Mouse (Mus musculus) midbrain, embryonic 10.5 days (tissue): Measurements from ENCODE around the gene Hsf2bp. TPM values are rescaled to one million over a fixed set of nuclear protein-coding genes. Genes with fewer than 3 reads are reported as not detected.

Experiments
- DNase-seq: peaks from one replicate; pipeline ENCODE4 v3.0.0-alpha.2; 2017; ENCODE audit warnings: low spot score
- H3K27ac ChIP-seq: fragments of 300-500 bp; sonication (generic); replicated peaks from 2 replicates; pipeline ENCODE4 v1.5.1; 2016; ENCODE audit warnings: mild to moderate bottlenecking
- H3K27me3 ChIP-seq: fragments of 300-500 bp; sonication (generic); 2 replicates; pipeline ENCODE4 v1.6.1; 2016; ENCODE audit warnings: low read depth, mild to moderate bottlenecking; ENCODE audit not compliant: poor library complexity, severe bottlenecking
- H3K36me3 ChIP-seq: fragments of 300-500 bp; sonication (generic); 2 replicates; pipeline ENCODE4 v1.6.1; 2016; ENCODE audit warnings: mild to moderate bottlenecking, moderate library complexity
- H3K4me1 ChIP-seq: fragments of 300-500 bp; sonication (generic); 2 replicates; pipeline ENCODE4 v1.6.1; 2016
- H3K4me3 ChIP-seq: fragments of 300-500 bp; sonication (generic); 2 replicates; pipeline ENCODE4 v1.5.1; 2016; ENCODE audit warnings: mild to moderate bottlenecking, moderate library complexity
- H3K9me3 ChIP-seq: fragments of 300-500 bp; sonication (generic); replicated peaks from 2 replicates; pipeline ENCODE4 v1.6.1; 2016; ENCODE audit warnings: mild to moderate bottlenecking
- WGBS: fragments of 180-500 bp; shearing (Covaris S2); methylation state at CpG from one replicate; pipeline ENCODE4 v1.1.7; 2016; 5-methylcytosine and 5-hydroxymethylcytosine counted together
- polyA plus RNA-seq: library from polyadenylated mRNA; unstranded; fragments of >200 nt; fragmentation: Nextera tagmentation; extraction: Ambion mirVana; gene quantifications from 2 replicates; pipeline ENCODE4 v1.2.1, GENCODE M21; 2016

The Hsf2bp gene
- polyA plus RNA-seq, 1 experiment from 2014 or later = 0.68 TPM

- Histone ChIP-seq H3K27me3 (no peaks in the 10 kb centered on the region), H3K36me3 (no peaks in the 10 kb centered on the region), H3K4me3 (no peak overlapping the region), H3K27ac (peak overlapping the region; percentile 55; the same call in 1 of the 2 replicates), H3K4me1 (peaks cover 3% of the 10 kb centered on the region; the same call in 1 of the 2 replicates), H3K9me3 (no peaks in the 10 kb centered on the region)
- no peak for DNase-seq
- WGBS = 75% methylated on average over 10 of the region's 10 CpGs
These were observed 130.3 kb downstream of the Hsf2bp start for GRCm38 (mm10) chr17:31905791-31906211.

- Histone ChIP-seq H3K36me3 (no peaks in the 10 kb centered on the region), H3K4me1 (peaks cover 3% of the 10 kb centered on the region; the same call in 1 of the 2 replicates), H3K27me3 (no peaks in the 10 kb centered on the region), H3K9me3 (no peaks in the 10 kb centered on the region), H3K4me3 (no peak overlapping the region), H3K27ac (peak overlapping the region; percentile 55; the same call in 1 of the 2 replicates)
- no peak for DNase-seq
- WGBS = 83% methylated on average over 9 of the region's 9 CpGs
These were observed 130.9 kb downstream of the Hsf2bp start for GRCm38 (mm10) chr17:31905201-31905790.

- H3K9me3 ChIP-seq = no peaks in the 10 kb centered on the region
- H3K4me1 ChIP-seq = peaks cover 3% of the 10 kb centered on the region; the same call in 1 of the 2 replicates
- no peak overlapping the region for H3K4me3 ChIP-seq
- H3K27me3 ChIP-seq = no peaks in the 10 kb centered on the region
- no peak overlapping the region for H3K27ac ChIP-seq
- DNase-seq = no peak
- 79% methylated on average over 7 of the region's 7 CpGs for WGBS
- no peaks in the 10 kb centered on the region for H3K36me3 ChIP-seq
These were observed 132.1 kb downstream of the Hsf2bp start for GRCm38 (mm10) chr17:31904036-31904435.

GRCm38 (mm10) chr17:31902630-31903198, 133.4 kb downstream of the Hsf2bp start:
- DNase-seq = no peak
- no peaks in the 10 kb centered on the region for H3K27me3 ChIP-seq
- H3K36me3 ChIP-seq = no peaks in the 10 kb centered on the region
- H3K4me3 ChIP-seq = no peak overlapping the region
- WGBS = 69% methylated on average over 3 of the region's 3 CpGs
- no peaks in the 10 kb centered on the region for H3K9me3 ChIP-seq
- H3K4me1 ChIP-seq = peaks cover 3% of the 10 kb centered on the region; the same call in 1 of the 2 replicates
- H3K27ac ChIP-seq = no peak overlapping the region

- no peaks in the 10 kb centered on the region for H3K9me3 ChIP-seq
- H3K36me3 ChIP-seq = no peaks in the 10 kb centered on the region
- no peak overlapping the region for H3K27ac ChIP-seq
- 82% methylated on average over 11 of the region's 11 CpGs for WGBS
- no peaks in the 10 kb centered on the region for H3K4me1 ChIP-seq
- H3K27me3 ChIP-seq = no peaks in the 10 kb centered on the region
- no peak for DNase-seq
- no peak overlapping the region for H3K4me3 ChIP-seq
These were observed 134.5 kb downstream of the Hsf2bp start for GRCm38 (mm10) chr17:31901461-31902204.

- 72% methylated on average over 5 of the region's 5 CpGs for WGBS
These were observed 137.2 kb downstream of the Hsf2bp start for GRCm38 (mm10) chr17:31898941-31899340.

GRCm38 (mm10) chr17:31897186-31897793, 138.9 kb downstream of the Hsf2bp start:
- peaks cover 5% of the 10 kb centered on the region for H3K4me1 ChIP-seq
- H3K36me3 ChIP-seq = no peaks in the 10 kb centered on the region
- H3K27ac ChIP-seq = no peak overlapping the region
- 82% methylated on average over 4 of the region's 4 CpGs for WGBS
- H3K9me3 ChIP-seq = no peaks in the 10 kb centered on the region
- no peak overlapping the region for H3K4me3 ChIP-seq
- H3K27me3 ChIP-seq = no peaks in the 10 kb centered on the region
- DNase-seq = no peak

More at GRCm38 (mm10) chr17:31898941-31899340, 137.2 kb downstream of the Hsf2bp start:
- Histone ChIP-seq H3K9me3 (no peaks in the 10 kb centered on the region), H3K4me3 (no peak overlapping the region), H3K27me3 (no peaks in the 10 kb centered on the region), H3K4me1 (no peaks in the 10 kb centered on the region), H3K36me3 (no peaks in the 10 kb centered on the region), H3K27ac (no peak overlapping the region)
- DNase-seq = no peak

- H3K36me3 ChIP-seq = no peaks in the 10 kb centered on the region
- no peak overlapping the region for H3K27ac ChIP-seq
- no peak overlapping the region for H3K4me3 ChIP-seq
- no peak for DNase-seq
- 75% methylated on average over 3 of the region's 3 CpGs for WGBS
- peaks cover 5% of the 10 kb centered on the region for H3K4me1 ChIP-seq
- H3K27me3 ChIP-seq = no peaks in the 10 kb centered on the region
- no peaks in the 10 kb centered on the region for H3K9me3 ChIP-seq
These were observed 139.4 kb downstream of the Hsf2bp start for GRCm38 (mm10) chr17:31896751-31897150.

- H3K36me3 ChIP-seq = no peaks in the 10 kb centered on the region
- H3K4me1 ChIP-seq = peaks cover 5% of the 10 kb centered on the region
- no peaks in the 10 kb centered on the region for H3K27me3 ChIP-seq
- no peak for DNase-seq
- 95% methylated on average over 7 of the region's 7 CpGs for WGBS
- no peaks in the 10 kb centered on the region for H3K9me3 ChIP-seq
- no peak overlapping the region for H3K27ac ChIP-seq
- H3K4me3 ChIP-seq = no peak overlapping the region
These were observed 139.8 kb downstream of the Hsf2bp start for GRCm38 (mm10) chr17:31896311-31896710.

Other genes starting within 250 kb of the Hsf2bp start
- 9.2 TPM in 2 replicates for gene Sik1, start 180.5 kb downstream of the Hsf2bp start, polyA plus RNA-seq
- 86.1 and 102 TPM in 2 replicates for gene Rrp1b, start 249 bp downstream of the Hsf2bp start, polyA plus RNA-seq
- gene Notch3, start 130.5 kb upstream of the Hsf2bp start, polyA plus RNA-seq = 23.4 and 28.2 TPM in 2 replicates
- gene Ephx3, start 153.2 kb upstream of the Hsf2bp start, polyA plus RNA-seq = 0.19 and 0.24 TPM in 2 replicates
- 110 and 112 TPM in 2 replicates for gene Brd4, start 248.4 kb upstream of the Hsf2bp start, polyA plus RNA-seq